Mouse (Mus musculus): ENCODE data around the gene Rnls.

DNA sequence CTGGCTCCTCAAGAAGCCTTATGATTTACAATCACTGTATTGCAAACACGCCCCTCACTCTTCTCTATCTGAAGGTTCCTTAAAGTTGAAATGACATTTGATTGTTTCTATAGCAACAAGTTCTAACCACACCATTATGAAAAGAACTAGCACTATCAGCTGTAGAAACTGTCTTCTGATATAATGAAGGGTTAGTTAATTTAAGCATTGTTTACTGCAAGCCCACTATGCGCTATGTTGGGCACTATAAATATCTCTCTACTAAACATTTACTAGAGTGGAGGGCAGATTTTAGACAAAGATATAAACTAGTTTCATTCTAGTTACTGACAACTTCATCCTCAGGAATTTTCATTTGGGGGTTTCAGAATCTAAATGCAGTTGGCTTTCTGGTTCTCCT is 182.4 kb downstream of the Rnls start:
- no peak for TF ChIP-seq CTCF (IDR thresholded peaks at IDR 0.05; ENCODE audit: borderline replicate concordance, control insufficient read depth, extremely low read depth, insufficient read depth, low read length, poor library complexity)
- TF ChIP-seq POLR2A (IDR thresholded peaks at IDR 0.05; ENCODE audit: control insufficient read depth, extremely low read depth, insufficient read depth, low read length, poor library complexity) = no peak
